Mouse (Mus musculus): Measurements from ENCODE around the gene Cdyl2.

- TF ChIP-seq EP300 (optimal IDR thresholded peaks at IDR 0.05) (no peak), CTCF (IDR thresholded peaks at IDR 0.05; ENCODE audit: low read depth) (no peak)
Observed at GRCm38 (mm10) chr8:116772727-116773126, 39.9 kb upstream of the Cdyl2 start.

Data from stomach, postnatal 0 days (tissue).